Mouse (Mus musculus): ENCODE data around the gene Itga5.

GRCm38 (mm10) chr15:103323455-103324247, 42.9 kb downstream of the Itga5 start:
- TF ChIP-seq CTCF (IDR thresholded peaks at IDR 0.05) (peak; percentile 95), POLR2A (IDR thresholded peaks at IDR 0.05; ENCODE audit: insufficient read depth, low read depth, low read length) (0 out of 2 replicates have a peak, but pooled peaks have one; percentile 30)

Measured in heart, adult 2 months (tissue).